Mouse (Mus musculus) bone marrow, adult 2 months (tissue): ENCODE data around the gene Gm20390. TPM values are rescaled to one million over a fixed set of nuclear protein-coding genes. Genes with fewer than 3 reads are reported as not detected.

Experiments
- H3K27ac ChIP-seq: fragments of 200-500 bp; 2 replicates; pipeline ENCODE4 v1.5.1; 2012; ENCODE audit warnings: low read depth, mild to moderate bottlenecking, control low read depth, inconsistent platforms, low read length; ENCODE audit not compliant: control insufficient read depth, poor library complexity, insufficient read depth
- H3K4me1 ChIP-seq: fragments of 200-500 bp; 2 replicates; pipeline ENCODE4 v1.6.1; 2011; ENCODE audit warnings: low read length; ENCODE audit not compliant: control insufficient read depth, insufficient read depth
- H3K4me3 ChIP-seq: fragments of 200-500 bp; replicated peaks from 2 replicates; pipeline ENCODE3; 2011; ENCODE audit warnings: mild to moderate bottlenecking, low read depth, low read length, control low read depth; ENCODE audit not compliant: control insufficient read depth
- CTCF ChIP-seq: fragments of 200-500 bp; IDR thresholded peaks from 2 replicates; pipeline ENCODE4 v1.5.1; 2011; ENCODE audit warnings: low read length, control low read depth; ENCODE audit not compliant: control insufficient read depth, insufficient read depth
- POLR2A ChIP-seq: fragments of 200-500 bp; IDR thresholded peaks from 2 replicates; pipeline ENCODE4 v1.6.1; 2011; ENCODE audit warnings: low read depth, mild to moderate bottlenecking, control low read depth, low read length, borderline replicate concordance; ENCODE audit not compliant: control insufficient read depth
- WGBS: fragments of 180-500 bp; shearing (Covaris S2); methylation state at CpG from one replicate; pipeline ENCODE4 v1.1.7; 2018; 5-methylcytosine and 5-hydroxymethylcytosine counted together
- polyA plus RNA-seq: library from polyadenylated mRNA; stranded (reverse); fragments of >200 nt; gene quantifications from 2 replicates; pipeline ENCODE4 v1.2.4, GENCODE M21; 2011; ENCODE audit warnings: low replicate concordance; ENCODE audit not compliant: missing spikeins, insufficient read depth, insufficient read length

The Gm20390 gene
- polyA plus RNA-seq, 1 experiment = 29.3 TPM

- Histone ChIP-seq H3K27ac (peak overlapping the region; percentile 99; the same call in 1 of the 2 replicates), H3K4me3 (no peak overlapping the region), H3K4me1 (peaks cover 2% of the 10 kb centered on the region; the same call in 1 of the 2 replicates)
- WGBS = 63% methylated on average over 5 of the region's 5 CpGs
- TF ChIP-seq CTCF (no peak), POLR2A (no peak)
Measured at GRCm38 (mm10) chr11:93994531-93994930, 26.4 kb upstream of the Gm20390 start.

- 74% methylated on average over 12 of the region's 12 CpGs for WGBS
- no peak for TF ChIP-seq POLR2A
- Histone ChIP-seq H3K4me1 (no peaks in the 10 kb centered on the region; the same call in 1 of the 2 replicates), H3K4me3 (no peak overlapping the region), H3K27ac (no peak overlapping the region; the same call in 1 of the 2 replicates)
Measured at GRCm38 (mm10) chr11:93988328-93989062, 20.4 kb upstream of the Gm20390 start.

- H3K4me1 ChIP-seq = no peaks in the 10 kb centered on the region; the same call in 1 of the 2 replicates
- 18% methylated on average over 8 of the region's 8 CpGs for WGBS
- no peak overlapping the region for H3K4me3 ChIP-seq
- H3K27ac ChIP-seq = no peak overlapping the region; the same call in 1 of the 2 replicates
- TF ChIP-seq POLR2A (no peak), CTCF (no peak)
Measured at GRCm38 (mm10) chr11:93987625-93988327, 19.7 kb upstream of the Gm20390 start.

- H3K4me3 ChIP-seq = no peak overlapping the region
- H3K4me1 ChIP-seq = no peaks in the 10 kb centered on the region; the same call in 1 of the 2 replicates
- 71% methylated on average over 4 of the region's 4 CpGs for WGBS
- H3K27ac ChIP-seq = no peak overlapping the region
- TF ChIP-seq POLR2A (no peak), CTCF (no peak)
Measured at GRCm38 (mm10) chr11:93987026-93987425, 18.9 kb upstream of the Gm20390 start.

- H3K4me1 ChIP-seq = no peaks in the 10 kb centered on the region; the same call in 1 of the 2 replicates
- H3K4me3 ChIP-seq = no peak overlapping the region
- TF ChIP-seq POLR2A (no peak), CTCF (no peak)
- no peak overlapping the region for H3K27ac ChIP-seq
Measured at GRCm38 (mm10) chr11:93986298-93986697, 18.2 kb upstream of the Gm20390 start.

GRCm38 (mm10) chr11:93985265-93985664 lies 17.2 kb upstream of the Gm20390 start:
- H3K4me3 ChIP-seq = no peak overlapping the region
- no peak overlapping the region for H3K27ac ChIP-seq
- H3K4me1 ChIP-seq = no peaks in the 10 kb centered on the region; the same call in 1 of the 2 replicates
- 45% methylated on average over 5 of the region's 5 CpGs for WGBS
- TF ChIP-seq POLR2A (no peak), CTCF (no peak)

GRCm38 (mm10) chr11:93984619-93985018 lies 16.5 kb upstream of the Gm20390 start:
- Histone ChIP-seq H3K4me3 (no peak overlapping the region), H3K4me1 (no peaks in the 10 kb centered on the region; the same call in 1 of the 2 replicates), H3K27ac (no peak overlapping the region)
- no peak for TF ChIP-seq CTCF
- TF ChIP-seq POLR2A = no peak
- 65% methylated on average over 3 of the region's 3 CpGs for WGBS

GRCm38 (mm10) chr11:93979502-93980049 lies 11.5 kb upstream of the Gm20390 start:
- no peaks in the 10 kb centered on the region for H3K4me1 ChIP-seq
- TF ChIP-seq CTCF (no peak), POLR2A (no peak)
- H3K27ac ChIP-seq = no peak overlapping the region
- 61% methylated on average over 6 of the region's 6 CpGs for WGBS
- H3K4me3 ChIP-seq = no peak overlapping the region

GRCm38 (mm10) chr11:93972951-93973350 lies 4.9 kb upstream of the Gm20390 start:
- H3K27ac ChIP-seq = no peak overlapping the region
- TF ChIP-seq CTCF (no peak), POLR2A (no peak)
- H3K4me1 ChIP-seq = no peaks in the 10 kb centered on the region; the same call in 1 of the 2 replicates
- 88% methylated on average over 5 of the region's 5 CpGs for WGBS
- no peak overlapping the region for H3K4me3 ChIP-seq
